Mouse (Mus musculus) spleen, postnatal 10 days (tissue): ENCODE measurements around the gene Zfp775.
"Not testable (repeated sequence)": the region's sequence is repeated elsewhere in the genome, so short reads cannot be mapped to it uniquely, and the experiment has no call there.

Source experiments
- DNase-seq, 2 experiments: peaks; one replicate each; pipeline ENCODE4 v3.0.0; 2021 to 2022; ENCODE audit warnings: low spot score in 2 of 2

Zfp775 gene

GRCm38 (mm10) chr6:48591221-48591845 lies 10.5 kb upstream of the Zfp775 start:
- DNase-seq, result no peak

GRCm38 (mm10) chr6:48591871-48592270 lies 10.0 kb upstream of the Zfp775 start:
- DNase-seq, result no peak

- DNase-seq, result peak; percentile 47 to 78
Observed at GRCm38 (mm10) chr6:48593158-48594042, 8.5 kb upstream of the Zfp775 start, which contains the start of the genes Repin1 and Gm44965. Gene Repin1, plus strand, starts transcription at chr6:48593883. Gene Gm44965, plus strand, starts transcription at chr6:48593941.

- peak in 1 of 2 experiments; percentile 12 for DNase-seq
Observed at GRCm38 (mm10) chr6:48594043-48594738, 7.7 kb upstream of the Zfp775 start.

- DNase-seq, result no peak
Observed at GRCm38 (mm10) chr6:48595278-48595677, 6.6 kb upstream of the Zfp775 start.

GRCm38 (mm10) chr6:48596545-48597232 lies 5.2 kb upstream of the Zfp775 start:
- DNase-seq, result peak in 1 of 2 experiments; percentile 15

GRCm38 (mm10) chr6:48597233-48597625 lies 4.6 kb upstream of the Zfp775 start:
- DNase-seq, result no peak

- DNase-seq, result no peak
Observed at GRCm38 (mm10) chr6:48600594-48600993, 1.3 kb upstream of the Zfp775 start.

GRCm38 (mm10) chr6:48602080-48602741 lies 348 bp downstream of the Zfp775 start:
- no peak for DNase-seq

GRCm38 (mm10) chr6:48608124-48608523 lies 6.3 kb downstream of the Zfp775 start:
- DNase-seq, result no peak

- no peak for DNase-seq
Observed at GRCm38 (mm10) chr6:48609512-48609911, 7.6 kb downstream of the Zfp775 start.

GRCm38 (mm10) chr6:48610657-48611056 lies 8.8 kb downstream of the Zfp775 start:
- no peak for DNase-seq

- DNase-seq, result no peak
Observed at GRCm38 (mm10) chr6:48613464-48613863, 11.6 kb downstream of the Zfp775 start.

GRCm38 (mm10) chr6:48614756-48615155 lies 12.9 kb downstream of the Zfp775 start:
- DNase-seq, result no peak

GRCm38 (mm10) chr6:48620031-48620430 lies 18.2 kb downstream of the Zfp775 start:
- DNase-seq, result no peak

- not testable (repeated sequence) for DNase-seq
Observed at GRCm38 (mm10) chr6:48622186-48622843, 20.5 kb downstream of the Zfp775 start.

GRCm38 (mm10) chr6:48623460-48623859 lies 21.6 kb downstream of the Zfp775 start:
- no peak for DNase-seq

GRCm38 (mm10) chr6:48626464-48626863 lies 24.6 kb downstream of the Zfp775 start, which contains the start of gene AI854703:
Gene AI854703, plus strand, starts transcription at chr6:48626764.
- no peak for DNase-seq

- peak in 1 of 2 experiments; percentile 31 for DNase-seq
Observed at GRCm38 (mm10) chr6:48626984-48627383, 25.1 kb downstream of the Zfp775 start.

GRCm38 (mm10) chr6:48627511-48627924 lies 25.7 kb downstream of the Zfp775 start:
- DNase-seq, result no peak
